Mouse (Mus musculus) gastrocnemius, postnatal 36 days (tissue): ENCODE measurements around the gene Mturn. TPM values are rescaled to one million over a fixed set of nuclear protein-coding genes. Genes with fewer than 3 reads are reported as not detected.

ENCODE experiments used
- DNase-seq, 2 experiments: peaks; one replicate each; pipeline ENCODE4 v3.0.0; 2022
- intact Hi-C: fragments of 180-260 bp; cut with DNase I; formaldehyde crosslinking; loops from one replicate; pipeline ENCODE4 v1.15.1; 2025
- total RNA-seq, 2 experiments: library from RNA; stranded (reverse); gene quantifications; 2 replicates each; pipeline ENCODE4 v1.2.3; 2021

Gene Mturn
- total RNA-seq, 2 experiments from 2014 or later: 5.3 to 6.1 TPM

- intact Hi-C loops: no loop called here
- DNase-seq: no peak
These were observed 10.1 kb downstream of the Mturn start for GRCm38 (mm10) chr6:54691368-54692116.

- intact Hi-C loops: no loop called here
- DNase-seq: no peak
These were observed 10.8 kb downstream of the Mturn start for GRCm38 (mm10) chr6:54692201-54692600.

- intact Hi-C loops: no loop called here
- no peak for DNase-seq
These were observed 11.9 kb downstream of the Mturn start for GRCm38 (mm10) chr6:54693286-54693685.

GRCm38 (mm10) chr6:54698691-54699476 lies 17.5 kb downstream of the Mturn start:
- peak in 1 of 2 experiments; percentile 17 for DNase-seq
- intact Hi-C loops: no loop called here

- intact Hi-C loops: loop anchor here (5.0 kb wide), 1 partner anchor 468 kb away; no protein-coding TSS in a partner anchor
- DNase-seq: peak; percentile 54 to 76
These were observed 18.1 kb downstream of the Mturn start for GRCm38 (mm10) chr6:54699477-54700056.

- intact Hi-C loops: loop anchor here (5.0 kb wide), 1 partner anchor 467 kb away; no protein-coding TSS in a partner anchor
- DNase-seq: no peak
These were observed 19.1 kb downstream of the Mturn start for GRCm38 (mm10) chr6:54700516-54700915.

- peak in 1 of 2 experiments; percentile 8 for DNase-seq
- intact Hi-C loops: loop anchor here (5.0 kb wide), 1 partner anchor 465 kb away; no protein-coding TSS in a partner anchor
These were observed 20.5 kb downstream of the Mturn start for GRCm38 (mm10) chr6:54701901-54702300.

GRCm38 (mm10) chr6:54703633-54704538 lies 22.5 kb downstream of the Mturn start:
- no peak for DNase-seq
- intact Hi-C loops: loop anchor here (5.0 kb wide), 1 partner anchor 463 kb away; no protein-coding TSS in a partner anchor

- intact Hi-C loops: loop anchor here (5.0 kb wide), 1 partner anchor 463 kb away; no protein-coding TSS in a partner anchor
- no peak for DNase-seq
These were observed 23.1 kb downstream of the Mturn start for GRCm38 (mm10) chr6:54704539-54704845.

GRCm38 (mm10) chr6:54704847-54705246 lies 23.4 kb downstream of the Mturn start:
- DNase-seq: no peak
- intact Hi-C loops: loop anchor here (5.0 kb wide), 3 partner anchors 212 to 462 kb away; partner anchors contain the start of gene Ggct

GRCm38 (mm10) chr6:54705387-54705909 lies 24.0 kb downstream of the Mturn start:
- DNase-seq: no peak
- intact Hi-C loops: loop anchor here (5.0 kb wide), 2 partner anchors 212 to 287 kb away; partner anchors contain the start of gene Ggct

- intact Hi-C loops: loop anchor here (5.0 kb wide), 2 partner anchors 211 to 286 kb away; partner anchors contain the start of gene Ggct
- no peak for DNase-seq
These were observed 24.7 kb downstream of the Mturn start for GRCm38 (mm10) chr6:54706099-54706498.

GRCm38 (mm10) chr6:54706611-54707172 lies 25.3 kb downstream of the Mturn start:
- DNase-seq: no peak
- intact Hi-C loops: loop anchor here (5.0 kb wide), 2 partner anchors 211 to 286 kb away; partner anchors contain the start of gene Ggct

GRCm38 (mm10) chr6:54708646-54709045 lies 27.2 kb downstream of the Mturn start:
- intact Hi-C loops: loop anchor here (5.0 kb wide), 2 partner anchors 209 to 284 kb away; partner anchors contain the start of gene Ggct

GRCm38 (mm10) chr6:54715697-54716096 lies 34.3 kb downstream of the Mturn start:
- intact Hi-C loops: no loop called here

More at GRCm38 (mm10) chr6:54708646-54709045, 27.2 kb downstream of the Mturn start:
- no peak for DNase-seq

GRCm38 (mm10) chr6:54718779-54719685 lies 37.6 kb downstream of the Mturn start:
- no peak for DNase-seq
- intact Hi-C loops: no loop called here

More at GRCm38 (mm10) chr6:54715697-54716096, 34.3 kb downstream of the Mturn start:
- DNase-seq: no peak

- no peak for DNase-seq
- intact Hi-C loops: no loop called here
These were observed 38.4 kb downstream of the Mturn start for GRCm38 (mm10) chr6:54719686-54720310.
